Mouse (Mus musculus): Measurements from ENCODE around the gene Mindy3. TPM values are rescaled to one million over a fixed set of nuclear protein-coding genes. Genes with fewer than 3 reads are reported as not detected.
A peak's percentile ranks its signal among the peaks of the same experiment; 100 is the strongest.

Gene Mindy3
- polyA plus RNA-seq, 1 experiment, result 52.6 TPM

DNA sequence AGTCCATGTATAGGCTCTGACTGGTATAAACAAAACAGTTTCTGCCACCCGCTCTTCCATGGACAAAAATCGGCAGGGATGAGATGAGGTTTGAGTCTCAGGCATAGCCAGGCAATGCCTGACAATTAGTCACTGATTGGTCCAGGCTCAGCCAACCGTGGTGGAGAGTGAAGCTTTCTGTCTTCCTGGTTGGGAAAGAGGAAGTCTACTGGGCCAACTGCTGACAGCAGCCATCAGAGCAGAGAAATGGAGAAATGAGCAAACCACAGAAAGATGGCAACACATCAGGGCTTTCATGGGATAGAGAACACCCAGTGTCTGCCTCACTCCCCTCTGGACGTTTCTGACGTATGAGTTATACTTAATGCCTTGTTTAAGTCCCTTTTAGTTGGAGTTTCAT lies 101.9 kb downstream of the Mindy3 start:
- WGBS, result 57% methylated on average over 5 of the region's 5 CpGs
- H3K4me3 ChIP-seq (replicated peaks; ENCODE audit: insufficient read depth, low read depth, low read length), result no peak overlapping the region
- no peak for TF ChIP-seq CTCF (IDR thresholded peaks at IDR 0.05; ENCODE audit: borderline replicate concordance, insufficient read depth, low read depth, low read length)
- TF ChIP-seq POLR2A (IDR thresholded peaks at IDR 0.05; ENCODE audit: borderline replicate concordance, insufficient read depth, low read length), result no peak
- no peak overlapping the region for H3K27ac ChIP-seq (ENCODE audit: insufficient read depth, low read length)
- DNase-seq, result no peak
- H3K4me1 ChIP-seq (ENCODE audit: control insufficient read depth, insufficient read depth, low read length), result no peaks in the 10 kb centered on the region
- H3K27me3 ChIP-seq (ENCODE audit: control insufficient read depth, insufficient read depth, low read length), result no peaks in the 10 kb centered on the region

DNA sequence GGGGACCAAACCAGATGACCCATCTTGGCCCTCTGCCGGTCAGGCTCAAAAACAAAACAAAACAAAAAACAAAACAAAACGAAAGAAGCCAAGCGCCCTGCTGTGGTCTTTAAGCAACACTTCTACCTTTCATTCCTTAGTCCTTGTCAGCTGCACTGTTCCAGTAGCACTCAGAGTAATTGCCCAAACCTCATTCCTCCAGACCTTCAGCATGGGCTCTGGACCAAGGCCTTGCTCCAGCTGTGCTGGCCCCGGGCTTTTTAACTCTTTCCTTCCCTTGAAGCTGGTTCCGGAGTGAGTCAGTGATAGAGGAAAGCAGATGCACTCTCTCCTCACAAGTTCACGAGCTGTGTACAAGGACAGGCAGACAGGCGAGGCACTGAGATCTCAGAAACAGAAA lies 102.9 kb downstream of the Mindy3 start:
- DNase-seq, result no peak
- no peaks in the 10 kb centered on the region for H3K4me1 ChIP-seq (ENCODE audit: control insufficient read depth, insufficient read depth, low read length)
- no peaks in the 10 kb centered on the region for H3K27me3 ChIP-seq (ENCODE audit: control insufficient read depth, insufficient read depth, low read length)
- H3K4me3 ChIP-seq (replicated peaks; ENCODE audit: insufficient read depth, low read depth, low read length), result no peak overlapping the region
- TF ChIP-seq CTCF (IDR thresholded peaks at IDR 0.05; ENCODE audit: borderline replicate concordance, insufficient read depth, low read depth, low read length), result no peak
- 21% methylated on average over 7 of the region's 7 CpGs for WGBS
- H3K27ac ChIP-seq (ENCODE audit: insufficient read depth, low read length), result no peak overlapping the region

DNA sequence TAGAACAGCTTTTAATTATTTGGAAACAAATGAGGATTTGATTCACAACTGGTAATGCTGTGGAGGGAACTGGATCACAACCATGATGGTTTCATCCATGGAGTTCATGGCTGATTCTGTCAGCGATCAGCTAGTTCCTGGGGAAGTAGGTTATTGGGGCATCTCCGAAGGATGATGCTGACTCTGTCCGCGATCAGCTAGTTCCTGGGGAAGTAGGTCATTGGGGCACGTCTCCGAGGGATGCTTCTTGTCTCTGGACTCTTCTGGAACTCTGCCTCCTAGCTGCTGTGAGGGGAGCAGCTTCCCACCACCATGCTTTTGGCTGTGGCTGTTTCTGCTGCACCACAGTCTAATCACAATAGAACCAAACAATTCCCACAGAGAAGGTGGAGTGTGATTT lies 105.2 kb downstream of the Mindy3 start:
- TF ChIP-seq POLR2A (IDR thresholded peaks at IDR 0.05; ENCODE audit: borderline replicate concordance, insufficient read depth, low read length) (no peak), CTCF (IDR thresholded peaks at IDR 0.05; ENCODE audit: borderline replicate concordance, insufficient read depth, low read depth, low read length) (no peak)
- no peak overlapping the region for H3K4me3 ChIP-seq (replicated peaks; ENCODE audit: insufficient read depth, low read depth, low read length)
- H3K27ac ChIP-seq (ENCODE audit: insufficient read depth, low read length), result no peak overlapping the region
- H3K4me1 ChIP-seq (ENCODE audit: control insufficient read depth, insufficient read depth, low read length), result no peaks in the 10 kb centered on the region
- 65% methylated on average over 6 of the region's 6 CpGs for WGBS
- DNase-seq, result no peak
- no peaks in the 10 kb centered on the region for H3K27me3 ChIP-seq (ENCODE audit: control insufficient read depth, insufficient read depth, low read length)

DNA sequence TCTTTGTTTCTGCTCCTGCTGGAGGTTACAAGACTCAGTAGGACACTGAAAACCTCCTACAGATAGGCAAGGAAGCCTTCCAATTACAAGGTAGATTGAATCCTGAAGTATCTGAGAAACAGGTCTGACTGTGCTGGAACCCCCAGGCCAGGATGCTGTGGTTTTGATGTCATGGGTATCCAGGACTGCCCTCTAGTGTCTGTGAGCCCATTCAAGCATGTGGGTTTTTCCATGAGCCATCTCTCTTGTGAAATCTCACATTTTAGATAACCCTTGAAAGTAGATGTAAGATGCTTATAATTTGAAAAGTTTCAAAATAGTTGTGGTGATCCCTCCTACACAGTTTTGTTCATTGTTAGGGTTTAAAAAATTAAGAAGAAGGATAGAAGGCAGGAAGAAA lies 110.8 kb downstream of the Mindy3 start:
- Histone ChIP-seq H3K4me3 (replicated peaks; ENCODE audit: insufficient read depth, low read depth, low read length) (no peak overlapping the region), H3K27me3 (ENCODE audit: control insufficient read depth, insufficient read depth, low read length) (no peaks in the 10 kb centered on the region), H3K27ac (ENCODE audit: insufficient read depth, low read length) (no peak overlapping the region), H3K4me1 (ENCODE audit: control insufficient read depth, insufficient read depth, low read length) (no peaks in the 10 kb centered on the region)
- TF ChIP-seq POLR2A (IDR thresholded peaks at IDR 0.05; ENCODE audit: borderline replicate concordance, insufficient read depth, low read length) (no peak), CTCF (IDR thresholded peaks at IDR 0.05; ENCODE audit: borderline replicate concordance, insufficient read depth, low read depth, low read length) (no peak)
- no peak for DNase-seq

DNA sequence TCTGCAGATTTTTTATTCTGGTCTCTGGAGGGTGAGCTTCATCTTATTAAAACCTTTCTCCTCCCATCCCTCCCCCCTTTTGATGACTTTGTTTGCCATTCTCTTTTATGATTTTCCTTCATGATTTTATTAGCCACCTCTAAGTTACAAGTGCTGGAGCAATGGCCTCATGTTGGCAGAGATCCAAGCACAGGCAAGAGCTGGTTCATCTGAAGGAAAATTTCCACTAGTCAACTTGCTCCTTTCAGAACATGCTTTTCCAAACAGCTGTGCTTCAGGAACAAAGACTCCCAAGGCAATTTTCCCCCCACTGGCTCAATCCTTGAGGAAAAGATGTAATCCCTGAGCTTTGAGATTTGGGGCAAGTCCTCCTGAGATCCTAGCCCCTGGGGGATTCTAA lies 112.0 kb downstream of the Mindy3 start:
- no peak overlapping the region for H3K27ac ChIP-seq (ENCODE audit: insufficient read depth, low read length)
- H3K27me3 ChIP-seq (ENCODE audit: control insufficient read depth, insufficient read depth, low read length), result no peaks in the 10 kb centered on the region
- no peak overlapping the region for H3K4me3 ChIP-seq (replicated peaks; ENCODE audit: insufficient read depth, low read depth, low read length)
- TF ChIP-seq POLR2A (IDR thresholded peaks at IDR 0.05; ENCODE audit: borderline replicate concordance, insufficient read depth, low read length) (no peak), CTCF (IDR thresholded peaks at IDR 0.05; ENCODE audit: borderline replicate concordance, insufficient read depth, low read depth, low read length) (no peak)
- no peaks in the 10 kb centered on the region for H3K4me1 ChIP-seq (ENCODE audit: control insufficient read depth, insufficient read depth, low read length)
- DNase-seq, result no peak

DNA sequence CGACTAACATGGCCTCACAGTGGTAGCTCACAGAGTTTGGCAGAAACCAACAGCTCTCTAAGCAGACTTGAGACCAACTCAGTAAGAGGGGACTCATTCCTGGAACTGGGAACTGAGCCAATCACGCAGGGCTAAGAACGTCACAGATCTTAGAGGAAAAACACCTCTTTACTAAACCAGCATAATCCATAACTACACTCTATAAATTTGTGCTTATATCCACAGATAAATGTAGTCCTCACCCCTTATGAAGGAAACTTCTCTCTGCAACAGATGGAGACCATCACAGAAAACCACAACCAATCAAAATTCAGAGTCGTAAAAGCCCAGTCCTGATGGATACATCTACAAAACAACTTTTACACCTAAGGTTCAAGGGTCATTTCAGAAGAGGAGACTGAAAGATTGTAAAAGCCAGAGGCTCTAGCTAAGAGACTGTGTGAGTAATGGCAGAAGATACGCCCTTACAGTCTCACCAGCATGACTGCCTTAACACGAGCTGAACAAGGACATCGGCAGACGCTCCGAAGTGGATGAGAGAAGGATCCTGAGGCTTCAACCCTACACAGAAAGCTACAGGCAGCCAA lies 114.1 kb downstream of the Mindy3 start:
- WGBS, result 66% methylated on average over 9 of the region's 9 CpGs
- no peaks in the 10 kb centered on the region for H3K4me1 ChIP-seq (ENCODE audit: control insufficient read depth, insufficient read depth, low read length)
- H3K4me3 ChIP-seq (replicated peaks; ENCODE audit: insufficient read depth, low read depth, low read length), result no peak overlapping the region
- no peak for TF ChIP-seq POLR2A (IDR thresholded peaks at IDR 0.05; ENCODE audit: borderline replicate concordance, insufficient read depth, low read length)
- no peak for TF ChIP-seq CTCF (IDR thresholded peaks at IDR 0.05; ENCODE audit: borderline replicate concordance, insufficient read depth, low read depth, low read length)
- no peak overlapping the region for H3K27ac ChIP-seq (ENCODE audit: insufficient read depth, low read length)
- H3K27me3 ChIP-seq (ENCODE audit: control insufficient read depth, insufficient read depth, low read length), result no peaks in the 10 kb centered on the region; the same call in 1 of the 2 replicates
- DNase-seq, result no peak

DNA sequence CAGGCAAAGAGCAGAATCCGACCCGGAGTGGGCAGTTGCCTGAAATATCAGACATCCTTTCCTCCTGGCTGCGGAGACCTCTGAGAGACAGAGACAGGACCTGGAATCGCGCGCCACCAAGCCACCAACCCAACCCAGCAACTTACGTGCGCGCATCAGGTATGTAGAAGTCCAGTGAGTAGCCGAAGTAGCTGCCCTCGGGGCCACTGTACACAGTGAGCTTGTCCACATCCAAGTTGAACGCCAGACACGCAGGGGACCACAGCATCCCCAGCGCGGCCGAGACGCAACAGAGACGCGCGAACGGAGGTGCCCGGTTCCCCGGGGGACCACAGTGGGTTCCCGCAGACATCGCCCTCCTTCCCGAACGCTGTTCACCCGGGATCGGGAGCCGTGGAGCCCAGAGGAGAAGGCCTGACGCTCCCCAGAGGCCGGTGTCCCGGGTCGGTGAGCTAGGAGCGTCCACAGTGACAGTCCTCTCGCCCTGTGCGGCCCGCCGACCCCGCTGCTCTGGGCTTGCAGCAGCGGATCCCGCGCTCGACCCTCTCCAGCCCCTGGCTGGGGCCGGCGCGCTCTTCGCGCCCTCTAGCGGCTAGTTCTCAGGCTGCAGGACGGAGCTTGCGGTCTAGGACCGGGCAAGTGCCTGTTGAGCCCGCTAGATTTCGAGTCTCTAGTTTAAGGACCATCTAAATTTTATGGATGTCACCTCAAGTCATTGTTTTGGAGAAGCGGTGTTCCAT lies 117.7 kb downstream of the Mindy3 start, which contains the start of gene Itga8:
Gene Itga8 (minus strand): TSS at position 492 of the 740 bp plus-strand sequence.
- DNase-seq, result peak; percentile 50 to 68
- H3K27me3 ChIP-seq (ENCODE audit: control insufficient read depth, insufficient read depth, low read length), result no peaks in the 10 kb centered on the region; the same call in 1 of the 2 replicates
- no peak within 1 kb of the TSS for H3K27ac ChIP-seq (ENCODE audit: insufficient read depth, low read length)
- WGBS, result under 1% methylated on average over 56 of the region's 56 CpGs
- TF ChIP-seq POLR2A (IDR thresholded peaks at IDR 0.05; ENCODE audit: borderline replicate concordance, insufficient read depth, low read length) (no peak), CTCF (IDR thresholded peaks at IDR 0.05; ENCODE audit: borderline replicate concordance, insufficient read depth, low read depth, low read length) (peak; percentile 70)
- peak within 1 kb of the TSS; percentile 52 for H3K4me3 ChIP-seq (replicated peaks; ENCODE audit: insufficient read depth, low read depth, low read length)
- H3K4me1 ChIP-seq (ENCODE audit: control insufficient read depth, insufficient read depth, low read length), result no peaks in the 10 kb centered on the region
